Mouse (Mus musculus) Muller cell, postnatal 12 days (primary cell): ENCODE measurements around the gene Abcc4.
A peak's percentile ranks its signal among the peaks of the same experiment; 100 is the strongest.
"Not testable (repeated sequence)": the region's sequence is repeated elsewhere in the genome, so short reads cannot be mapped to it uniquely, and the experiment has no call there.

Source experiments
- DNase-seq: peaks from one replicate; pipeline ENCODE4 v3.0.0-alpha.2; 2015; ENCODE audit errors: inconsistent ontology term

The Abcc4 gene

GRCm38 (mm10) chr14:118579013-118579728 lies 126.8 kb downstream of the Abcc4 start:
- no peak for DNase-seq

- DNase-seq: no peak
Measured at GRCm38 (mm10) chr14:118577895-118578294, 128.1 kb downstream of the Abcc4 start.

- no peak for DNase-seq
Measured at GRCm38 (mm10) chr14:118572688-118573245, 133.3 kb downstream of the Abcc4 start.

DNA sequence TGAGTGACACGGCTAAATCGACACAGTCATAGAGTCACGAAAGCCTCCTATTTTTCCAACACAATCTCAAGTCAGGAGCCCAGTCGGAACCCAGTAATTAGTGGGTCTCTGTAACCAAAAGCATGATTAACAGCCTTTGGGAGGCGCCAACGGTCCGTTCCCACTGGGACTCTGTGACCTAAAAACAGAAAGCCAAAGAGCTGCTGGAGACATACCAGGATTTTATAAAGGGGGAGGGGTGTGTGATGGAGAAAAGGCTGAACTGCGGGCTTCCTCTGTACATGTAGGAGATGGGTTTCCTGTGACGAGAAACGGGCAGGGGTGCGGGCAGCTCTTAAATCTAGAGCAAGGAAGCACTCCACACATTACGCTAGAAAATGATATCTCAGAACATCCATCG lies 136.4 kb downstream of the Abcc4 start:
- no peak for DNase-seq

DNA sequence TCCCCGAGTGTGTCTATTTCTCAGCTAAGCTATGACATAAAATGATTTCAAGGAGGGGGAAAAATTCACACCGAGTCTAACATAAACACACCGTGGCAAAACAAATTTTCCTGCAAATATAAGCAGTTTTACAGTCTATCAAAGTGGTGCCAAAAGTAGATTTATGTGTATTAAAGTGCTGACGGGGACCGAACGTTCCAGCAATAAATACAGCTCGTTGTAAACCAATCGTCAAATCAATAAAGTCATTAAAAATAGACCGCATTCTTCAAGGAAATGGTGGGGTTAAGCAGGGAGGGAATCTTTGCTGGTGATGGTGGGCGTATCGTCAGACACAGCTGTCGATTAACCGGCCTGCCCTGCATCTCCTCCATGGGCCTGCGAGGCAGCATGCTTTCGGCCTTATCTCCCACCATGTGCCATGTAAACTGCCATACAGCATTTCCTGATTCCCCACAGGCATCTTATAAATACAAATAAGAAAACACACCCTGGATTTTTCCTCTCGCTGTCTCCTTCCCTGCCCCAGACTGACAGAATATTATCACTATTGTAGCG lies 137.8 kb downstream of the Abcc4 start:
- no peak for DNase-seq

DNA sequence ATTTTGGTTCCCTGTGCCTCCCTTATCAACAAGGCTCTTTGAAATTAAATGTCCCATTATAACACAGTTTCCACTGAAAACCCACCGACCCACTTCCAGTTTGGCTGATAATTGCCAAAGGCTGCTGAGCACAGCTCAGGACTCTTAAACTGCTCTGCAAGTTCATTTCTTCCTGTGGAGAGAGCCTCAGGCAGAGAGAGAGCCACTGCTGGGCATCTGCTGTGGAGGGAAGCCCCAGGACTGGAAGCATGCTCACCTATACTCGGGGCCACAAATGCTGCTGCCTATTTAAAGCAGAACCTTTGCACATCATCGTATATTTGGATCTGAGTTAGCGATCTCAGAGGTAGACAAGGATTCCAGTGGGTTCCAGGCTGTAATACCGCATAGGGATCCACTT lies 139.2 kb downstream of the Abcc4 start:
- DNase-seq: no peak

GRCm38 (mm10) chr14:118566214-118566688 lies 139.8 kb downstream of the Abcc4 start:
- DNase-seq: peak; percentile 93

DNA sequence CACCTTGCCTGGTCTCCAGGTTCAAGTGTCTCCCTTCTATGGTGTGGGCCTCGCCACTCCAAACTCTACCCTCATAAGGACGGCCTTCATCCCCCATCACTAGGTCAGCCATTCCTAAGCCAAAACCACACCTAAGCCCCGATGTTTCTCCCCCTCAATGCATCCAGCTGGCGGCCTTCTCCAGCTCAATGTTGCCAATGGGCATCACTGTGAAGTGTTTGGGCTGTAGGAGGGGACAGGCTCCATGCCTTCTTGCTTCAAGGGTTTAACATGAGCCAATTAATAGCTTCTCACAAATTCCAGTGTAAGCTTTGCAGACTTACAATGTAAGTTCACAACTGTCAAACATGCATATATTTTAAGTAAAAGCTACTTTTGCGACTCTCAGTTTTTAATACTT lies 140.3 kb downstream of the Abcc4 start:
- DNase-seq: no peak

DNA sequence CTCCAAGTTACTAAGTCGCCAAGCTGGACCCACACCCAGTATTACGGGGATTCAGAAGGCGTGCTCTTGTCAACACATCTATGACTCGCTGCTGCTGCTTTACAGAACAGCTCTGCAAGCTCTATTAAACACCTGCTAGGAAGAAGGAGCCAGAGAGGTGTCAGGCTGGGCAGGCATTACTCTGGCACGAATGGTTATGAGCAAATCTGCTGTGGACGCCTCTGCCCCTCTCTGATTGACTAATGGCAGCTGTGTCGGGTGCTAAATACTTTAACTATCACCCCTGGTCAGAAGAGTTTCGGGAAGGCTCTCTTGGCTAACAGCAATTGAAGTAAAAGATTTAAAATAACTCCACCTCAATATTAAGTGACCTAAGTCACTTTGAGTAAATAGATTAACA lies 142.4 kb downstream of the Abcc4 start:
- no peak for DNase-seq

GRCm38 (mm10) chr14:118552901-118553475 lies 153.0 kb downstream of the Abcc4 start:
- no peak for DNase-seq

DNA sequence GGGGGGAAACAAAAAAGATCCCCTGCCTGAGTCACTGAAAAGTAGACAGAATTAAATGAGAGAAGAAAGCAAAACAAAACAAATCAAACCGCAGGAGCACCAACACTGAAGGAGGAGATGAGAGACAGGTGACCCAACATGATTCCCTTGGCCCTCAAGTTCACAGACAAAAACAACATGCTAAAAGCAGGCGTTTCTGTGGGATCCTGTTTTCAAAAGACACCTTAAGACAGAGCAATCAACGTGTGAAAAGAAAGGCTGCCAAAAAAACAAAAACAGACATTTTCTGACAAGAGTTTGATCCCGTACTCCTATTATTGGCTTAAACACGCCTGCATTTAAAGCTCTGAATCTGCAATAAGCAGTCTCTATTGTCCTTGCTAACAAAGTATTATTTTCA lies 153.6 kb downstream of the Abcc4 start:
- no peak for DNase-seq

DNA sequence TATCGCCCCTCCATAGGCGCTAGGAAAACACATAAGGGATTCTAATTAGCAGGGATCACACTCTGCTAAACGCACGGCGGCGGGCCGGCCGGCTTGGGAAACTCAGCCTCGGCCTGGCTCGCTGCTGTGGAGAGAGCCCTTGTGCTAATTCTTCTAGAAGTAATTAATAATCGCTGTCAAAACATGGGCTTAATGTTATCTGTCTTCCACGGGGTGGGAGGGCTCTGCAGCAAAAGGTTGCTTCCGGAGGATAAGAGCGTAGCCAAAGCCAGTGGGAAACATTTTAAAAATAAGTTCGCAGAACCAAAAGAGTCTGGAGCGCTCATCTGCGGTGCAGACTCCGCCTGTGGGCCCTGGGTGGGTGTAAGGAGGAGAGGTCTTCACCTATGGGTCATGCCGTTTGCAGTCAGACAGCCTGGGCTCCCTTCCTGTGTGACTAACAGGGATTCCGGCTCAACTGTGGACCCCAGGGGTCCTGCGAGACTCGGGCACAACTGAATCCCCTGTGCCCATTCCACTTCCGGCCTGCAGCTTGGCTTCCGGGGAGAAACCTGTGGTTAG lies 154.2 kb downstream of the Abcc4 start:
- no peak for DNase-seq

- DNase-seq: no peak
Measured at GRCm38 (mm10) chr14:118551061-118551724, 154.8 kb downstream of the Abcc4 start.

DNA sequence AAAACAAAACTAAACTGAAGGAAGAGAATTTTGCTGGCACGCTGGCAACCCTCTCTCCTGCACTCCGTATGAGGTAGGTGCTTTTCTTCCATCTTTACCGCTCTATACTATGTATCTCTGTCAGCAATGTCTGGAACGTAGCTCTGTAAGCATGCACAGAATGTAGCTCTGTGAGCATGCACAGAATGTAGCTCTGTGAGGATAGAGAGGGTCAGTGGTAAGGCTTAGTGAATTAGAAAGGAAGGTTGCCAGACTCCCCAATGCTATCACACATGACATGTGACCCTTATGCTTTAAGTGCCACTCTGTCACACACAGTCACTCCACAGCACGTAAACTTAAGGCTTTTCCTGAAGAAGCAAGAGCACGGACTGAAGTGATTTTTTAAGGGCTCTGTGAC lies 161.5 kb downstream of the Abcc4 start:
- no peak for DNase-seq

DNA sequence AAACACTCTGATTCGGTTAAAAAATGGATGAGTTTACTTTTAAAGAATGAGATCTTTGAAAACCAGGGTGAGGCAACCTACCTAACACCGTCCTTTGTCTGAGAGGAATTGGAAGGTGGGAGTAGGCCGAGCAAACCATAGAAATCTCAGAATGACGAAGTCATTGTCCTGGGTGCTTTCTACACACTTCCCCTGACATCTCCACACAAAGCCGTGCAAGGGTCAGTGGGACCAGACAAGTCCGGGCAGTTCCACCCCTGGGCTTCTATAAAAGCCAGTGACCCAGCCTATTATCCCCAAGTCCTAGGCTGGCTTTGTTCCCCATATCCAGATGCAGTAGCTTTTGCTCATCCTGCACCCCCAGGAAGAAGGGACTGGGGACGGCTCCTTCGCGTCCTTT lies 163.1 kb downstream of the Abcc4 start:
- no peak for DNase-seq

- DNase-seq: no peak
Measured at GRCm38 (mm10) chr14:118531539-118531938, 174.5 kb downstream of the Abcc4 start.

GRCm38 (mm10) chr14:118514280-118515031 lies 191.6 kb downstream of the Abcc4 start:
- DNase-seq: peak; percentile 26

- not testable (repeated sequence) for DNase-seq
Measured at GRCm38 (mm10) chr14:118511715-118512114, 194.3 kb downstream of the Abcc4 start.

DNA sequence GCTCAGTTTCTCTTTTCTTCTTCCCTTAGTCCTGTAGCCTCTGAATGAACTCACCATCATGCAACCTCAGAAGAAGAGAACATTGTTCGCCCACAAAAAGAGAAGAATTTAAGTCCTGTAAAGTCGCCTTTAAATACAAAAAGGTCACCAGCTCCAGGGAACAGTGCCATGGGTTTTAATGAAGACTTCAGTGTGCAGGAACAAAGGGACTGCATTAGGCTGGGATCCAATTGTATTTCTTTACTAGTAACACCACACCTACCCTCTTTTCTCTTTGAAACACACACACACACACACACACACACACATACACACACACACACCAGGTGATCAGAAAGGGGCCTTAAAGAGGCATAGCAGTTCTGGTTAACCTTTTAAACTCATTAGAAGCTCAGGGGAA lies 195.2 kb downstream of the Abcc4 start:
- peak; percentile 21 for DNase-seq

- DNase-seq: no peak
Measured at GRCm38 (mm10) chr14:118510216-118510615, 195.8 kb downstream of the Abcc4 start.

- DNase-seq: no peak
Measured at GRCm38 (mm10) chr14:118507829-118508228, 198.2 kb downstream of the Abcc4 start.
